Mouse (Mus musculus): ENCODE measurements around the gene Cd274. TPM values are rescaled to one million over a fixed set of nuclear protein-coding genes. Genes with fewer than 3 reads are reported as not detected.

The Cd274 gene
- total RNA-seq, 1 experiment, result 0.62 TPM

DNA sequence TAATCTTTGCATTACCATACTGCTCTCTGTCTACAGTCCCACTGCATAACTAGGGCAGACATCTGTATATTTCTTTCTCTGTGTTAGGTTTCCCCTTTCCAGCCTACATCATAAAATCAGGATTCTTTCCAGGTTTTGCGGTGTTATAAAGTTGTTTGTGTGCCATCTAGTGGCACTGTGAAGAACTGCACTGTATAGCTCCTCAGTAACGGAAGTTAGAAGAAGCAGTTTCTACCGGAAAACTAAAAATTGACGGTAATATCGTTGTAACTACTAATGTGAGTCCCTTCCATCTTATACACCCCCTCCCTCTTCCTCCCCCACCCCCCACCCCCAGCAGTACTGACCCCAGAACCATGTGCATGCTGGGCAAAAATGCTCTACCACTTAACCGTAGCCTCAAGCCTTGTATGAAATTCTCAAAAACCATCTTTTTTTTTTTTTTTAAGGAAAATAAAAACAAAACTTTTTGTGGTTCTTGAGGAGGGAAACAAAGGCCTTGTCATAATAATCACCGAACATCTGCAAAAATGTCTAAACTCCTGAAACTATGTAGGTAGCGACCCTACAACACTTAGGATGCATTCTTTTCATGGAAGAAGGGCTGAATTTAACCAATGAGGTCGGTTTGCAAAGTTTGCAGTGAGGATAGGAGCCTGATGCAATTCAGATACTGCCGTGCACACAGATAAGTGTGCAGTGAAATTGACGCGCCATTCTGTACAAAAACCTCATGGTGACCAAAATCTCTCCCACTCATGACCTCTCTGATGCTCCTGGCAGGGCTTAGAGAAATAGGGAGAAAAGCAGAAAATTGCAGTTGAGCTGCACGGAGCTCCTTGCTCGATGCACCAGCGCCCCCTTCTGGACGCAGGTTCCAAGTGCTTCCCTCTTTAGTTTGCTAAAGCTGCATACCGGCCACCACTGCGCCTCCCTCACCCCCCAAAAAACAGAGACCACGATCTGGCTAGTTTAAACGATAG, 12.1 kb upstream of the Cd274 start:
- no peaks in the 10 kb centered on the region for H3K9me3 ChIP-seq (ENCODE audit: control insufficient read depth, insufficient read depth, low read depth, low read length)
- H3K4me1 ChIP-seq (ENCODE audit: control insufficient read depth in 2 of 2, insufficient read depth in 2 of 2, low read length in 2 of 2, poor library complexity in 1 of 2), result peaks cover 8% of the 10 kb centered on the region in 2 experiments; a peak in 2 of 4 replicates
- no peak overlapping the region for H3K27ac ChIP-seq (ENCODE audit: insufficient read depth, low read depth, low read length, poor library complexity, severe bottlenecking)
- in situ Hi-C loops (cut with MboI; ENCODE audit: low sequenced_read_pairs in 2 of 2, unreplicated experiment in 2 of 2), result loop anchor here in 1 of 2 experiments (10.0 kb wide), 1 partner anchor 290 kb away; no protein-coding TSS in a partner anchor
- H3K9ac ChIP-seq (ENCODE audit: insufficient read depth, low read depth, low read length, poor library complexity, severe bottlenecking), result no peak overlapping the region
- H3K4me3 ChIP-seq (ENCODE audit: insufficient read depth in 1 of 2, low read depth in 1 of 2, low read length in 2 of 2, poor library complexity in 1 of 2, severe bottlenecking in 1 of 2), result peak overlapping the region; percentile 17 to 26; a peak in 2 of 4 replicates
- peak; percentile 78 for DNase-seq (ENCODE audit: low read depth, low spot score)
- no peaks in the 10 kb centered on the region for H3K36me3 ChIP-seq (ENCODE audit: control insufficient read depth, insufficient read depth, low read length, poor library complexity, severe bottlenecking)
- TF ChIP-seq ZNF384 (IDR thresholded peaks at IDR 0.05; ENCODE audit: low read depth, low read length) (peak; percentile 77), MAFK (IDR thresholded peaks at IDR 0.05; ENCODE audit: insufficient read depth, low read depth, low read length) (no peak), HCFC1 (IDR thresholded peaks at IDR 0.05; ENCODE audit: borderline replicate concordance, insufficient read depth, low read length) (no peak), CHD2 (IDR thresholded peaks at IDR 0.05; ENCODE audit: low read depth, low read length) (no peak), ZC3H11A (IDR thresholded peaks at IDR 0.05; ENCODE audit: borderline replicate concordance, low read depth, low read length) (peak; percentile 89; the same call in 1 of the 2 replicates)

DNA sequence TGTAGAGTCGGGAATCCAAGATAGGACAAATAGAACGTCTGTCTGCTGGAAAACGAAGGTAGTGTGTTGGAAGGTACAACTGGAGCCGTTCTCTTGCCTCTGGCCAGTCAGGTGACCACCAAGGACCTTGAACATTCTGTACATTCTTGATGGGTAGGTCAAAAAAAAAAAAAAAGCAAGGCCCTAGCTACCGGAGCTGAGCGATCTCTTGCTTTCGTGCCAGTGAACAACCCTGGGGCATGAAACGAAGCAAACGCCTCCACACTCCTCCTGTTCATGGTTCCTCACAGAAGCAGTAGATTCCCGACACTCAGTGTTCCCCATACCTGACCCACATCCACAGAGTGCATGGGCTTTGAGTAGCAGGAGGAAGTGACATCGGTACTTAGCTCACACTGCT, 11.0 kb upstream of the Cd274 start:
- no peak overlapping the region for H3K27ac ChIP-seq (ENCODE audit: insufficient read depth, low read depth, low read length, poor library complexity, severe bottlenecking)
- DNase-seq (ENCODE audit: low read depth, low spot score), result no peak
- peaks cover 3 to 4% of the 10 kb centered on the region in 2 experiments; a peak in 2 of 4 replicates for H3K4me1 ChIP-seq (ENCODE audit: control insufficient read depth in 2 of 2, insufficient read depth in 2 of 2, low read length in 2 of 2, poor library complexity in 1 of 2)
- H3K36me3 ChIP-seq (ENCODE audit: control insufficient read depth, insufficient read depth, low read length, poor library complexity, severe bottlenecking), result no peaks in the 10 kb centered on the region
- no peak overlapping the region for H3K4me3 ChIP-seq (ENCODE audit: insufficient read depth in 1 of 2, low read depth in 1 of 2, low read length in 2 of 2, poor library complexity in 1 of 2, severe bottlenecking in 1 of 2)
- no peak overlapping the region for H3K9ac ChIP-seq (ENCODE audit: insufficient read depth, low read depth, low read length, poor library complexity, severe bottlenecking)
- no peaks in the 10 kb centered on the region for H3K9me3 ChIP-seq (ENCODE audit: control insufficient read depth, insufficient read depth, low read depth, low read length)
- TF ChIP-seq ZNF384 (IDR thresholded peaks at IDR 0.05; ENCODE audit: low read depth, low read length), result no peak
- TF ChIP-seq CHD2 (IDR thresholded peaks at IDR 0.05; ENCODE audit: low read depth, low read length), result no peak
- no peak for TF ChIP-seq ZC3H11A (IDR thresholded peaks at IDR 0.05; ENCODE audit: borderline replicate concordance, low read depth, low read length)
- no peak for TF ChIP-seq MAFK (IDR thresholded peaks at IDR 0.05; ENCODE audit: insufficient read depth, low read depth, low read length)
- TF ChIP-seq HCFC1 (IDR thresholded peaks at IDR 0.05; ENCODE audit: borderline replicate concordance, insufficient read depth, low read length), result no peak
- in situ Hi-C loops (cut with MboI; ENCODE audit: low sequenced_read_pairs in 2 of 2, unreplicated experiment in 2 of 2), result loop anchor here in 1 of 2 experiments (10.0 kb wide), 1 partner anchor 291 kb away; no protein-coding TSS in a partner anchor

DNA sequence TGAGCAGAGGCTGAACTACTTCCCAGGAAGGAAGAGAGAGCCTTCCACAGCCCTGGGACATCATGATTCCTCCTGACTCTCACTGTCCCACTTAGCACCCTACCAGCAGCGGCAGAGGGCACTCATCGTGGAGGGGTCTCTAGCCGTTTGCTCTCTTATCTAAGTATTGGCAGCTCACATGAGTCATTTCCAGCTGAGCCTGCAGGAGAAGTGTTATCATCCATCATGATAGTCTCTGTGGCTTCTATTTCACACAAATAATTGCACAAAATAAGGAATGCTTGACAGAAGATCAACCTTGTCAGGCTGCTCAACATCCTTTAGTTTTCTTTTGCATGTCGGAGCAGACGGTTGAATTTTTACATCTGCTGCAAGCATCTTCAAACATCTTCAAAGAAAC, 7.0 kb upstream of the Cd274 start:
- Histone ChIP-seq H3K36me3 (ENCODE audit: control insufficient read depth, insufficient read depth, low read length, poor library complexity, severe bottlenecking) (no peaks in the 10 kb centered on the region), H3K4me1 (ENCODE audit: control insufficient read depth in 2 of 2, insufficient read depth in 2 of 2, low read length in 2 of 2, poor library complexity in 1 of 2) (peaks cover 0 to 6% of the 10 kb centered on the region in 2 experiments; a peak in 1 of 4 replicates), H3K4me3 (ENCODE audit: insufficient read depth in 1 of 2, low read depth in 1 of 2, low read length in 2 of 2, poor library complexity in 1 of 2, severe bottlenecking in 1 of 2) (no peak overlapping the region), H3K9me3 (ENCODE audit: control insufficient read depth, insufficient read depth, low read depth, low read length) (no peaks in the 10 kb centered on the region), H3K27ac (ENCODE audit: insufficient read depth, low read depth, low read length, poor library complexity, severe bottlenecking) (no peak overlapping the region), H3K9ac (ENCODE audit: insufficient read depth, low read depth, low read length, poor library complexity, severe bottlenecking) (no peak overlapping the region)
- no peak for DNase-seq (ENCODE audit: low read depth, low spot score)
- in situ Hi-C loops (cut with MboI; ENCODE audit: low sequenced_read_pairs in 2 of 2, unreplicated experiment in 2 of 2), result no loop called here
- TF ChIP-seq MAFK (IDR thresholded peaks at IDR 0.05; ENCODE audit: insufficient read depth, low read depth, low read length) (no peak), HCFC1 (IDR thresholded peaks at IDR 0.05; ENCODE audit: borderline replicate concordance, insufficient read depth, low read length) (no peak), ZC3H11A (IDR thresholded peaks at IDR 0.05; ENCODE audit: borderline replicate concordance, low read depth, low read length) (no peak), ZNF384 (IDR thresholded peaks at IDR 0.05; ENCODE audit: low read depth, low read length) (no peak), CHD2 (IDR thresholded peaks at IDR 0.05; ENCODE audit: low read depth, low read length) (no peak)

DNA sequence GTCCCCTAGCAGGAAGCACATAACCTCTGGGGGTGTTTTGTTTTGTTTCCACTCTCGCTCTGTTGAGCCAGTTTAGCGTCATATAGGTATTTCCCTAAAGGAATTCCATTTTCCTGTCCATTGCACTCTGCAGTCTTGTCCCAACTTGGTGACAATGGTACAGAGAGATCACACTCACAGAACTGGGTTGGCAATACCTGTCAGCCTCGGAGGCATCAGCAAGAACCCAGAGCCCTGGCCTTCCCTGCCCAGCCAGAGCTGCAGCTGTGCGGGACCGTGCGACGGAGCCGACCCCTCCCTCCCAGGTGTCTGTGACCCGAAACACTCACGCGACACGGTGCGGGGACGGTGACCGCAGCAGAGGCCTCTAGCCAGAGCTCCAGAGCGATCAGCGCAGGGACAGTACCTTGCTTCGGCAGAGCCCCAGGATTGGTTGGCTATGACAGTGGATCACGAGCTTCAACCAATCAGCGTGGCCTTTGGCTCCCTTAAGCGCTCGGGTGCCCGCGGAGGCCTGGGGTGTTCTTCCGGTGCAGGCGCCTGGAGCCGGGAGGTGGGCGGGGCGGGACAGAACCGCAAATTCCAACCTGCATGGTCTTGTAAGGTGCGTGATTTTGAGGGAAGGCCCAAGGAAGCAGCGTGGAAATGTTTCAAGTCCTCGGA, 5.7 kb upstream of the Cd274 start:
- H3K36me3 ChIP-seq (ENCODE audit: control insufficient read depth, insufficient read depth, low read length, poor library complexity, severe bottlenecking), result no peaks in the 10 kb centered on the region
- in situ Hi-C loops (cut with MboI; ENCODE audit: low sequenced_read_pairs in 2 of 2, unreplicated experiment in 2 of 2), result no loop called here
- peak overlapping the region; percentile 71 to 82 for H3K4me3 ChIP-seq (ENCODE audit: insufficient read depth in 1 of 2, low read depth in 1 of 2, low read length in 2 of 2, poor library complexity in 1 of 2, severe bottlenecking in 1 of 2)
- peak; percentile 81 for DNase-seq (ENCODE audit: low read depth, low spot score)
- peaks cover 0 to 4% of the 10 kb centered on the region in 2 experiments; a peak in 1 of 4 replicates for H3K4me1 ChIP-seq (ENCODE audit: control insufficient read depth in 2 of 2, insufficient read depth in 2 of 2, low read length in 2 of 2, poor library complexity in 1 of 2)
- TF ChIP-seq ZC3H11A (IDR thresholded peaks at IDR 0.05; ENCODE audit: borderline replicate concordance, low read depth, low read length) (no peak), HCFC1 (IDR thresholded peaks at IDR 0.05; ENCODE audit: borderline replicate concordance, insufficient read depth, low read length) (no peak), CHD2 (IDR thresholded peaks at IDR 0.05; ENCODE audit: low read depth, low read length) (no peak), ZNF384 (IDR thresholded peaks at IDR 0.05; ENCODE audit: low read depth, low read length) (no peak), MAFK (IDR thresholded peaks at IDR 0.05; ENCODE audit: insufficient read depth, low read depth, low read length) (no peak)
- no peak overlapping the region for H3K27ac ChIP-seq (ENCODE audit: insufficient read depth, low read depth, low read length, poor library complexity, severe bottlenecking)
- H3K9me3 ChIP-seq (ENCODE audit: control insufficient read depth, insufficient read depth, low read depth, low read length), result no peaks in the 10 kb centered on the region
- peak overlapping the region; percentile 70 for H3K9ac ChIP-seq (ENCODE audit: insufficient read depth, low read depth, low read length, poor library complexity, severe bottlenecking)
